ENCODE assay signal across 23 mouse cellular contexts in genomic region chr19:6459504-6459903, GRCm38 (mm10). TPM values are rescaled to one million over a fixed set of nuclear protein-coding genes. Genes with fewer than 3 reads are reported as not detected.
DNase-seq lines count a peak whose midpoint lies in the region; ATAC-seq lines count a peak whose summit lies in the region.
"Had no signal": no experiment of that assay in that cellular context is flagged by ENCODE, and none has a peak within 500 bp of the region (broad histone marks: within the 10 kb centered on the region; RNA-seq: fewer than 3 reads in every experiment).

No protein-coding gene starts in this region.

- H3K27ac ChIP-seq in liver, embryonic 12.5 days, result no peak overlapping the region
- H3K27ac ChIP-seq: limb, embryonic 13.5 days; liver, embryonic 14.5 days; midbrain, embryonic 15.5 days had no signal

- peak; percentile 48 to 53 for DNase-seq in left cerebral cortex, adult 18-20 months (ENCODE audit: low spot score in 2 of 2)
- no peak for DNase-seq in left cerebral cortex, postnatal 4 days
- peak; percentile 61 for DNase-seq in 3134 (ENCODE audit: extremely low read depth, insufficient read length, low spot score)
- peak; percentile 45 for DNase-seq in adipocyte (ENCODE audit: low spot score)
- DNase-seq in cerebellum, postnatal 10 days, result no peak
- DNase-seq: adrenal gland, adult 8-10 months; cerebellum, adult 11 months; cerebellum, postnatal 36 days; gastrocnemius, postnatal 25 days; heart, postnatal 10 days; kidney, adult 9 months; kidney, postnatal 36 days; layer of hippocampus, adult 9-11 months; retina, postnatal 1 day; thymus, adult 18-20 months; thymus, postnatal 4 days had no signal

- peaks cover 27% of the 10 kb centered on the region for H3K27me3 ChIP-seq in liver, embryonic 12.5 days (replicated peaks)
- H3K27me3 ChIP-seq: midbrain, embryonic 15.5 days had no signal

- peak; percentile 64 for ATAC-seq in megakaryocyte, adult 5-6 weeks (ENCODE audit: poor library complexity, severe bottlenecking)
- ATAC-seq in liver, embryonic 12.5 days, result no peak
- ATAC-seq: midbrain, embryonic 15.5 days had no signal

- no peaks in the 10 kb centered on the region for H3K9me3 ChIP-seq in liver, embryonic 12.5 days (replicated peaks)
- H3K9me3 ChIP-seq: limb, embryonic 13.5 days; midbrain, embryonic 15.5 days had no signal

- H3K36me3 ChIP-seq in liver, embryonic 12.5 days, result no peaks in the 10 kb centered on the region
- H3K36me3 ChIP-seq: limb, embryonic 13.5 days had no signal

- intact Hi-C loops in left cerebral cortex, postnatal 4 days (cut with DNase I), result no loop called here

- WGBS in liver, embryonic 12.5 days (ENCODE audit: insufficient replicate concordance), result 50% methylated on average over 6 of the region's 6 CpGs

- no peak overlapping the region for H3K9ac ChIP-seq in liver, embryonic 12.5 days
- H3K9ac ChIP-seq: limb, embryonic 13.5 days; liver, embryonic 14.5 days; midbrain, embryonic 15.5 days had no signal

- H3K4me2 ChIP-seq in liver, embryonic 12.5 days, result no peak overlapping the region
- H3K4me2 ChIP-seq: heart, embryonic 11.5 days; limb, embryonic 13.5 days; midbrain, embryonic 15.5 days had no signal

- H3K4me1 ChIP-seq in liver, embryonic 12.5 days, result no peaks in the 10 kb centered on the region
- H3K4me1 ChIP-seq: limb, embryonic 13.5 days had no signal

- no peak overlapping the region for H3K4me3 ChIP-seq in liver, embryonic 12.5 days
- H3K4me3 ChIP-seq: limb, embryonic 13.5 days; midbrain, embryonic 15.5 days had no signal

RNA-seq across cellular contexts. Expression of gene Nrxn2, which starts 41.0 kb away (rescaled TPM):
- 100 to 1,000 TPM; 549 to 568 TPM for total RNA-seq in left cerebral cortex, adult 18-20 months (2021)
- total RNA-seq in left cerebral cortex, postnatal 4 days (2021), result 100 to 1,000 TPM; 695 to 758 TPM
- total RNA-seq in megakaryocyte, adult 5-6 weeks (2015), result 0.21 TPM in 1 of 2 replicates, not detected in the other
- total RNA-seq in megakaryocyte, adult 5-6 weeks (2017), result not detected in 2 replicates
- polyA plus RNA-seq in liver, embryonic 12.5 days (2016; fragmentation: Nextera tagmentation; extraction: Ambion mirVana), result 0.83 and 0.85 TPM in 2 replicates
- total RNA-seq: megakaryocyte-erythroid progenitor cell, adult 5-6 weeks had no signal

Comparison
In these comparisons a context has a peak if more than half of its experiments do, and no peak if none do; other contexts are left out.
1. DNase-seq: peak in left cerebral cortex, adult 18-20 months (2 of 2), 3134 (single experiment) and adipocyte (single experiment); none in left cerebral cortex, postnatal 4 days (single experiment) and cerebellum, postnatal 10 days (0 of 2).
2. RNA of gene Nrxn2, which starts 41.0 kb away (total RNA-seq): 695 to 758 TPM in left cerebral cortex, postnatal 4 days and 549 to 568 TPM in left cerebral cortex, adult 18-20 months; 0.21 TPM in megakaryocyte, adult 5-6 weeks; every median in the first group is over 100 times any median in the second.